Mouse (Mus musculus): ENCODE measurements around the gene Olfr524.

- TF ChIP-seq CTCF (IDR thresholded peaks at IDR 0.05; ENCODE audit: low read depth) (no peak), EP300 (optimal IDR thresholded peaks at IDR 0.05) (no peak)
Measured at GRCm38 (mm10) chr7:140205864-140206263, at the start of gene Olfr524.
